Mouse (Mus musculus) liver, embryonic 14.5 days (tissue): ENCODE data around the gene Ghr. TPM values are rescaled to one million over a fixed set of nuclear protein-coding genes. Genes with fewer than 3 reads are reported as not detected.

Source experiments
- ATAC-seq: fragments of 200-750 bp; cut with Nextera tagmentation; 2 replicates; pipeline ENCODE4 v1.8.0; 2017; ENCODE audit warnings: moderate number of reproducible peaks, mild to moderate bottlenecking, moderate library complexity; ENCODE audit not compliant: insufficient read depth
- DNase-seq, 3 experiments: peaks; one replicate each; pipeline ENCODE4 v3.0.0-alpha.2; 2012 to 2013; ENCODE audit warnings: low read depth in 3 of 3, low spot score in 3 of 3
- H3K27ac ChIP-seq: fragments of 300-500 bp; sonication (generic); 2 replicates; pipeline ENCODE4 v1.5.1; 2014; ENCODE audit warnings: moderate library complexity, mild to moderate bottlenecking, control low read depth, inconsistent platforms
- H3K27me3 ChIP-seq: fragments of 300-500 bp; sonication (generic); 2 replicates; pipeline ENCODE4 v1.6.1; 2014; ENCODE audit warnings: mild to moderate bottlenecking, low read length, moderate library complexity; ENCODE audit not compliant: control insufficient read depth, insufficient read depth
- H3K36me3 ChIP-seq: fragments of 300-500 bp; sonication (generic); replicated peaks from 2 replicates; pipeline ENCODE4 v1.6.1; 2014; ENCODE audit warnings: low read depth; ENCODE audit not compliant: control insufficient read depth, insufficient read depth
- H3K4me1 ChIP-seq, 2 experiments: fragments of 200-500 bp in 1 of 2; fragments of 300-500 bp in 1 of 2; sonication (generic) in 1 of 2; replicated peaks; 2 replicates each; pipeline ENCODE4 v1.6.1; 2012 to 2014; ENCODE audit warnings: antibody characterized with exemption in 1 of 2, inconsistent platforms in 1 of 2, low read length in 1 of 2; ENCODE audit not compliant: control insufficient read depth in 2 of 2, insufficient read depth in 2 of 2
- H3K4me2 ChIP-seq: fragments of 300-500 bp; sonication (generic); 2 replicates; pipeline ENCODE4 v1.6.1; 2014; ENCODE audit warnings: low read depth, mild to moderate bottlenecking, control low read depth, moderate library complexity
- H3K4me3 ChIP-seq, 2 experiments: fragments of 200-500 bp in 1 of 2; fragments of 300-500 bp in 1 of 2; sonication (generic) in 1 of 2; 2 replicates each; pipeline ENCODE4 v1.5.1; 2012 to 2014; ENCODE audit warnings: low read depth in 2 of 2, low read length in 2 of 2, mild to moderate bottlenecking in 2 of 2, control low read depth in 1 of 2, inconsistent platforms in 1 of 2, moderate library complexity in 1 of 2; ENCODE audit not compliant: insufficient read depth in 1 of 2
- H3K9ac ChIP-seq: fragments of 300-500 bp; sonication (generic); replicated peaks from 2 replicates; pipeline ENCODE4 v1.6.1; 2014; ENCODE audit warnings: mild to moderate bottlenecking, control low read depth, moderate library complexity
- H3K9me3 ChIP-seq: fragments of 300-500 bp; sonication (generic); 2 replicates; pipeline ENCODE4 v1.6.1; 2016; ENCODE audit warnings: low read length, mixed read lengths; ENCODE audit not compliant: control insufficient read depth
- CTCF ChIP-seq: IDR thresholded peaks from 2 replicates; pipeline ENCODE4 v1.5.1; 2016; ENCODE audit warnings: antibody characterized with exemption, low read depth, control low read depth
- EP300 ChIP-seq: IDR thresholded peaks from 2 replicates; pipeline ENCODE4 v1.6.1; 2016; ENCODE audit warnings: antibody characterized with exemption, low read depth
- WGBS: fragments of 180-500 bp; shearing (Covaris S2); extraction: QIAGEN DNeasy Blood & Tissue Kit; methylation state at CpG from one replicate; pipeline ENCODE4 v1.1.7; 2014; ENCODE audit not compliant: insufficient replicate concordance; 5-methylcytosine and 5-hydroxymethylcytosine counted together
- polyA plus RNA-seq, 2 experiments: library from polyadenylated mRNA; depleted of rRNA in 1 of 2; stranded (reverse) in 1 of 2; unstranded in 1 of 2; fragments of >200 nt; fragmentation: Nextera tagmentation in 1 of 2; extraction: Ambion mirVana in 1 of 2; gene quantifications; 2 replicates each; pipeline versions ENCODE4 v1.2.1 to v1.2.3; 2012 to 2014

Gene Ghr
- polyA plus RNA-seq, 2 experiments, result 6.9 to 18.3 TPM

- Histone ChIP-seq H3K4me3 (no peak overlapping the region), H3K9me3 (no peaks in the 10 kb centered on the region), H3K27ac (no peak overlapping the region), H3K9ac (no peak overlapping the region), H3K4me2 (no peak overlapping the region), H3K27me3 (no peaks in the 10 kb centered on the region), H3K4me1 (no peaks in the 10 kb centered on the region), H3K36me3 (no peaks in the 10 kb centered on the region)
- TF ChIP-seq EP300 (no peak), CTCF (no peak)
- DNase-seq (no peak), ATAC-seq (no peak)
- WGBS, result 66% methylated on average over 2 of the region's 2 CpGs
These were observed 14.0 kb downstream of the Ghr start for GRCm38 (mm10) chr15:3569178-3569903.

DNA sequence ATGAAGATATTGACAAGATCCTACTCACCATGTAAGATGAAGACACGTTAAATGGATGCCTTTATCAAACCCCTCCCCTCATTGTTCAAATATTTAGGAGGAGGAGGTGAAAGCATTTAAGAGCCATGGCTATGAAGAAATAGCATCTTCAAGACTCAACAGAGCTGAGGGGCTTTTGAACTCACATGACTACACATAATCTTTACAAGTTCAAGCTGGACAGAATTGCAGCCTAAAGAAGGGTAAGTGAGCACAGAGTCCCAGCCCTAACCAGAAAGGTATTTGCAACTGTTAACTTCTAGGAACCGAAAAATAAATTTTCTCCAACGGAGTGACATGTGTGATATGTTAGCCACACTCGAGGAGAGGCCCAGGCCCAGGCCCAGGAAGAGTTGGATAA, 18.7 kb downstream of the Ghr start:
- DNase-seq (no peak), ATAC-seq (no peak)
- no peak overlapping the region for H3K4me3 ChIP-seq

GRCm38 (mm10) chr15:3563929-3564516, 19.3 kb downstream of the Ghr start:
- Histone ChIP-seq H3K4me3 (no peak overlapping the region), H3K36me3 (no peaks in the 10 kb centered on the region), H3K9me3 (no peaks in the 10 kb centered on the region), H3K27ac (no peak overlapping the region), H3K27me3 (no peaks in the 10 kb centered on the region), H3K4me1 (no peaks in the 10 kb centered on the region), H3K9ac (no peak overlapping the region), H3K4me2 (no peak overlapping the region)
- no peak for ATAC-seq
- no peak for TF ChIP-seq CTCF
- TF ChIP-seq EP300, result no peak
- WGBS, result 62% methylated on average over 7 of the region's 7 CpGs
- DNase-seq, result no peak

More for the DNA sequence above, 18.7 kb downstream of the Ghr start:
- H3K4me2 ChIP-seq, result no peak overlapping the region
- no peaks in the 10 kb centered on the region for H3K9me3 ChIP-seq
- no peak overlapping the region for H3K9ac ChIP-seq
- WGBS, result 60% methylated on average over 4 of the region's 4 CpGs
- no peak for TF ChIP-seq CTCF
- TF ChIP-seq EP300, result no peak
- H3K27me3 ChIP-seq, result no peaks in the 10 kb centered on the region
- no peaks in the 10 kb centered on the region for H3K36me3 ChIP-seq
- H3K4me1 ChIP-seq, result no peaks in the 10 kb centered on the region
- H3K27ac ChIP-seq, result no peak overlapping the region

DNA sequence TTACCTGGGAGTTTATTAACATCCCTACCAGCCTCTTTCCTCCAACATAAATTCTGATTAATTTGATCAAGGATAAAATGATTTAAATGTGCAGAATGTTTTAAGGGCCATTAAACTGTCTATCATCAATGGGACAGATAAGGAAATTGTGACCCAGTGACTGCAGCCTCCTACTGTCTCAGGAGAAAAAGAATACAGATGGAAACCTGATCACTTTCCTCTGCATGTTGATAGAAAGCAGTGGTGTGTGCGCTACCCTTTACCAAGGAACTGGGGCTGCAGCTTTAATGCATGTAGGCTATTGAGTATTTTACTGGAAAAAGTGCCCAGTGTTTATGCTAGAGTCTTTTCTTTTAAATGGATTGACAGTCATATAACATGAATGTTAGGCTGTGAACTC, 19.8 kb downstream of the Ghr start:
- Histone ChIP-seq H3K36me3 (no peaks in the 10 kb centered on the region), H3K27me3 (no peaks in the 10 kb centered on the region), H3K9me3 (no peaks in the 10 kb centered on the region), H3K4me1 (no peaks in the 10 kb centered on the region), H3K27ac (no peak overlapping the region), H3K4me3 (no peak overlapping the region), H3K4me2 (no peak overlapping the region), H3K9ac (no peak overlapping the region)
- WGBS, result 67% methylated on average over 1 of the region's 1 CpGs
- TF ChIP-seq CTCF (no peak), EP300 (no peak)
- ATAC-seq, result no peak
- no peak for DNase-seq

DNA sequence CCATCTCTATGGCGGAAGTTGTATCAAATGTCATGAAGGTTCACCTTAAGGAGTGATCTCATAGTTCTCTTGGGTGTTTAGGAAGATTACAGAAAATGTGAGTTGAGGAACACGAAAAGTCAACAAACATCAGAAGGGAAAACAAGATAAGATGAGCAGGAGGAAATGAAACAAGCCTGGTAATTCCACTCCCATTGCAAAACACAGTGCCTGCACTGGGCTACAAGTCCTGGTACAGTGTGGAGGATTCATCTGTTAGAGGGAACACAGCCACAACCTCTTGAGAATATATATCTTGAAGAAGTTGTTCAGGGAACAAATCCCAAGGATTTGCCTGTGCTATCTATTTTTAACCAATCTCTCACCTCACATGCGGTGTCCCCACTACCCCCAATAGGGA, 24.8 kb downstream of the Ghr start:
- ATAC-seq (no peak), DNase-seq (no peak)
- Histone ChIP-seq H3K4me2 (no peak overlapping the region), H3K9me3 (no peaks in the 10 kb centered on the region), H3K36me3 (no peaks in the 10 kb centered on the region), H3K4me1 (no peaks in the 10 kb centered on the region), H3K27me3 (no peaks in the 10 kb centered on the region), H3K9ac (no peak overlapping the region), H3K4me3 (no peak overlapping the region), H3K27ac (no peak overlapping the region)
- 57% methylated on average over 3 of the region's 3 CpGs for WGBS
- TF ChIP-seq EP300 (no peak), CTCF (no peak)
